Mouse (Mus musculus) intestine, embryonic 14.5 days (tissue): ENCODE results near the gene Dph2. TPM values are rescaled to one million over a fixed set of nuclear protein-coding genes. Genes with fewer than 3 reads are reported as not detected.

Source experiments
- ATAC-seq: fragments of 200-750 bp; cut with Nextera tagmentation; replicated peaks from 2 replicates; pipeline ENCODE4 v1.8.0; 2017; ENCODE audit warnings: low read depth, moderate number of reproducible peaks, moderate TSS enrichment, moderate library complexity; ENCODE audit not compliant: low FRiP score, low TSS enrichment
- DNase-seq: peaks from one replicate; pipeline ENCODE4 v3.0.0-alpha.2; 2018; ENCODE audit warnings: low spot score
- H3K27ac ChIP-seq: fragments of 300-500 bp; sonication (generic); 2 replicates; pipeline ENCODE4 v1.5.1; 2014; ENCODE audit warnings: low read depth, mild to moderate bottlenecking, control low read depth
- H3K27me3 ChIP-seq: fragments of 300-500 bp; sonication (generic); replicated peaks from 2 replicates; pipeline ENCODE4 v1.6.1; 2014; ENCODE audit warnings: low read length, control low read depth; ENCODE audit not compliant: control insufficient read depth, insufficient read depth
- H3K36me3 ChIP-seq: fragments of 300-500 bp; sonication (generic); 2 replicates; pipeline ENCODE4 v1.6.1; 2014; ENCODE audit warnings: low read length, control low read depth; ENCODE audit not compliant: control insufficient read depth, insufficient read depth
- H3K4me1 ChIP-seq: fragments of 300-500 bp; sonication (generic); replicated peaks from 2 replicates; pipeline ENCODE4 v1.6.1; 2014; ENCODE audit warnings: low read length, control low read depth, mixed read lengths; ENCODE audit not compliant: control insufficient read depth, insufficient read depth
- H3K4me2 ChIP-seq: fragments of 300-500 bp; sonication (generic); 2 replicates; pipeline ENCODE4 v1.6.1; 2014; ENCODE audit warnings: low read length
- H3K4me3 ChIP-seq: fragments of 300-500 bp; sonication (generic); 2 replicates; pipeline ENCODE4 v1.5.1; 2014; ENCODE audit warnings: low read depth, low read length, control low read depth, mixed read lengths
- H3K9ac ChIP-seq: fragments of 300-500 bp; sonication (generic); 2 replicates; pipeline ENCODE4 v1.6.1; 2014; ENCODE audit warnings: mild to moderate bottlenecking, low read length
- H3K9me3 ChIP-seq: fragments of 300-500 bp; sonication (generic); 2 replicates; pipeline ENCODE4 v1.6.1; 2016; ENCODE audit warnings: low read length, control low read depth; ENCODE audit not compliant: control insufficient read depth
- WGBS: fragments of 180-500 bp; shearing (Covaris S2); extraction: QIAGEN DNeasy Blood & Tissue Kit; methylation state at CpG from one replicate; pipeline ENCODE4 v1.1.7; 2014; 5-methylcytosine and 5-hydroxymethylcytosine counted together
- polyA plus RNA-seq: library from polyadenylated mRNA; unstranded; fragments of >200 nt; fragmentation: Nextera tagmentation; extraction: Ambion mirVana; gene quantifications from 2 replicates; pipeline ENCODE4 v1.2.1, GENCODE M21; 2014

Gene Dph2
- polyA plus RNA-seq, 1 experiment from 2014 or later, result 20.0 TPM

GRCm38 (mm10) chr4:117914591-117915442, 23.0 kb upstream of the Dph2 start, which contains the start of gene Ipo13:
Ipo13 (minus strand) TSS chr4:117914999.
- Histone ChIP-seq H3K27me3 (no peaks in the 10 kb centered on the region), H3K9me3 (no peaks in the 10 kb centered on the region), H3K36me3 (peaks cover 14% of the 10 kb centered on the region), H3K27ac (peak within 1 kb of the TSS; percentile 79), H3K9ac (peak within 1 kb of the TSS; percentile 75), H3K4me1 (peaks cover 34% of the 10 kb centered on the region), H3K4me2 (peak within 1 kb of the TSS; percentile 84), H3K4me3 (peak within 1 kb of the TSS; percentile 85)
- peak; percentile 100 for DNase-seq
- peak; percentile 95 for ATAC-seq
- WGBS, result under 1% methylated on average over 59 of the region's 61 CpGs

- peak overlapping the region; percentile 84 for H3K4me2 ChIP-seq
- H3K27me3 ChIP-seq, result no peaks in the 10 kb centered on the region
- no peak overlapping the region for H3K27ac ChIP-seq
- H3K9me3 ChIP-seq, result no peaks in the 10 kb centered on the region
- H3K4me3 ChIP-seq, result peak overlapping the region; percentile 85
- WGBS, result 18% methylated on average over 8 of the region's 8 CpGs
- H3K4me1 ChIP-seq, result peaks cover 34% of the 10 kb centered on the region
- H3K9ac ChIP-seq, result peak overlapping the region; percentile 75
- no peak for ATAC-seq
- no peak for DNase-seq
- H3K36me3 ChIP-seq, result peaks cover 14% of the 10 kb centered on the region
These were observed 22.2 kb upstream of the Dph2 start for GRCm38 (mm10) chr4:117914031-117914430.

GRCm38 (mm10) chr4:117913421-117913820, 21.6 kb upstream of the Dph2 start:
- ATAC-seq (no peak), DNase-seq (no peak)
- H3K27me3 ChIP-seq, result no peaks in the 10 kb centered on the region

GRCm38 (mm10) chr4:117912685-117913273, 20.9 kb upstream of the Dph2 start:
- DNase-seq (no peak), ATAC-seq (no peak)
- no peaks in the 10 kb centered on the region for H3K9me3 ChIP-seq
- H3K9ac ChIP-seq, result no peak overlapping the region
- no peak overlapping the region for H3K4me3 ChIP-seq
- peak overlapping the region; percentile 84 for H3K4me2 ChIP-seq
- H3K36me3 ChIP-seq, result peaks cover 20% of the 10 kb centered on the region
- H3K27me3 ChIP-seq, result no peaks in the 10 kb centered on the region
- peaks cover 33% of the 10 kb centered on the region for H3K4me1 ChIP-seq
- 46% methylated on average over 7 of the region's 7 CpGs for WGBS
- H3K27ac ChIP-seq, result no peak overlapping the region

More at GRCm38 (mm10) chr4:117913421-117913820, 21.6 kb upstream of the Dph2 start:
- peaks cover 36% of the 10 kb centered on the region for H3K4me1 ChIP-seq
- no peak overlapping the region for H3K9ac ChIP-seq
- H3K36me3 ChIP-seq, result peaks cover 15% of the 10 kb centered on the region
- WGBS, result 50% methylated on average over 3 of the region's 3 CpGs
- H3K27ac ChIP-seq, result no peak overlapping the region
- peak overlapping the region; percentile 84 for H3K4me2 ChIP-seq
- peak overlapping the region; percentile 85 for H3K4me3 ChIP-seq
- no peaks in the 10 kb centered on the region for H3K9me3 ChIP-seq

- DNase-seq (no peak), ATAC-seq (no peak)
- no peaks in the 10 kb centered on the region for H3K27me3 ChIP-seq
- no peak overlapping the region for H3K4me3 ChIP-seq
- no peak overlapping the region for H3K4me2 ChIP-seq
- 92% methylated on average over 13 of the region's 13 CpGs for WGBS
- no peak overlapping the region for H3K27ac ChIP-seq
- no peak overlapping the region for H3K9ac ChIP-seq
- peaks cover 30% of the 10 kb centered on the region for H3K4me1 ChIP-seq
- H3K36me3 ChIP-seq, result peaks cover 20% of the 10 kb centered on the region
- no peaks in the 10 kb centered on the region for H3K9me3 ChIP-seq
These were observed 20.3 kb upstream of the Dph2 start for GRCm38 (mm10) chr4:117912131-117912561.

GRCm38 (mm10) chr4:117908834-117909453, 17.1 kb upstream of the Dph2 start:
- H3K9me3 ChIP-seq, result no peaks in the 10 kb centered on the region
- H3K9ac ChIP-seq, result no peak overlapping the region
- H3K36me3 ChIP-seq, result peaks cover 46% of the 10 kb centered on the region
- H3K4me1 ChIP-seq, result peaks cover 21% of the 10 kb centered on the region
- H3K4me3 ChIP-seq, result no peak overlapping the region
- WGBS, result 76% methylated on average over 8 of the region's 8 CpGs
- no peaks in the 10 kb centered on the region for H3K27me3 ChIP-seq
- no peak for DNase-seq
- ATAC-seq, result no peak
- peak overlapping the region; percentile 4; the same call in 1 of the 2 replicates for H3K4me2 ChIP-seq
- no peak overlapping the region for H3K27ac ChIP-seq

GRCm38 (mm10) chr4:117906196-117906595, 14.4 kb upstream of the Dph2 start:
- Histone ChIP-seq H3K4me2 (no peak overlapping the region), H3K4me3 (no peak overlapping the region), H3K4me1 (0 out of 2 replicates have a peak, but pooled peaks cover 5% of the 10 kb centered on the region), H3K9me3 (no peaks in the 10 kb centered on the region), H3K9ac (no peak overlapping the region), H3K27me3 (no peaks in the 10 kb centered on the region), H3K36me3 (peaks cover 62% of the 10 kb centered on the region), H3K27ac (no peak overlapping the region)
- DNase-seq (no peak), ATAC-seq (no peak)
- WGBS, result 91% methylated on average over 3 of the region's 3 CpGs

- Histone ChIP-seq H3K36me3 (peaks cover 74% of the 10 kb centered on the region), H3K27me3 (no peaks in the 10 kb centered on the region)
- no peak for ATAC-seq
These were observed 12.9 kb upstream of the Dph2 start for GRCm38 (mm10) chr4:117904761-117905160.

More at GRCm38 (mm10) chr4:117904761-117905160, 12.9 kb upstream of the Dph2 start:
- Histone ChIP-seq H3K4me2 (no peak overlapping the region), H3K4me3 (no peak overlapping the region), H3K4me1 (0 out of 2 replicates have a peak, but pooled peaks cover 5% of the 10 kb centered on the region), H3K9me3 (no peaks in the 10 kb centered on the region), H3K27ac (no peak overlapping the region), H3K9ac (no peak overlapping the region)
- 93% methylated on average over 8 of the region's 8 CpGs for WGBS
- DNase-seq, result no peak
